Mouse (Mus musculus) heart, adult 2 months (tissue): ENCODE measurements at regions not wholly inside any gene's neighbourhood (a gene's known extent, or its start where the extent isn't known, plus 50 kb on each side); places are given as distances from the start of the nearest gene placed in this dataset.

Experiments used
- DNase-seq, 2 experiments: peaks; one replicate each; pipeline ENCODE4 v3.0.0; 2021
- H3K27ac ChIP-seq: fragments of 200-600 bp; 2 replicates; pipeline ENCODE4 v1.8.1; 2022
- H3K27me3 ChIP-seq: fragments of 200-500 bp; 2 replicates; pipeline ENCODE4 v1.6.1; 2012; ENCODE audit warnings: mild to moderate bottlenecking, low read length, inconsistent platforms, mixed read lengths; ENCODE audit not compliant: control insufficient read depth, insufficient read depth
- H3K36me3 ChIP-seq: fragments of 200-500 bp; 2 replicates; pipeline ENCODE4 v1.6.1; 2012; ENCODE audit warnings: low read length, inconsistent platforms; ENCODE audit not compliant: control insufficient read depth, insufficient read depth
- H3K4me1 ChIP-seq: fragments of 200-500 bp; 2 replicates; pipeline ENCODE4 v1.6.1; 2011; ENCODE audit warnings: low read length; ENCODE audit not compliant: control insufficient read depth, insufficient read depth
- H3K4me3 ChIP-seq: fragments of 200-600 bp; 2 replicates; pipeline ENCODE4 v1.8.1; 2022
- H3K79me2 ChIP-seq: fragments of 200-500 bp; replicated peaks from 2 replicates; pipeline ENCODE4 v1.6.1; 2012; ENCODE audit warnings: mild to moderate bottlenecking, inconsistent platforms, low read length, moderate library complexity, mixed read lengths; ENCODE audit not compliant: control insufficient read depth, insufficient read depth
- H3K9ac ChIP-seq: fragments of 200-500 bp; 2 replicates; pipeline ENCODE4 v1.6.1; 2012; ENCODE audit warnings: low read depth, mild to moderate bottlenecking, control low read depth, inconsistent platforms, low read length, mixed read lengths
- CTCF ChIP-seq: fragments of 200-600 bp; IDR thresholded peaks from 2 replicates; pipeline ENCODE4 v1.8.1; 2022; ENCODE audit warnings: antibody characterized with exemption, mild to moderate bottlenecking, moderate library complexity
- EP300 ChIP-seq: fragments of 200-500 bp; IDR thresholded peaks from 2 replicates; pipeline ENCODE4 v1.6.1; 2011; ENCODE audit warnings: low read depth, low read length, control low read depth; ENCODE audit not compliant: insufficient read depth
- POLR2A ChIP-seq: fragments of 200-500 bp; IDR thresholded peaks from 2 replicates; pipeline ENCODE4 v1.6.1; 2011; ENCODE audit warnings: mild to moderate bottlenecking, low read depth, low read length, control low read depth; ENCODE audit not compliant: insufficient read depth
- WGBS: fragments of 180-500 bp; shearing (Covaris S2); methylation state at CpG from one replicate; pipeline ENCODE4 v1.1.7; 2018; 5-methylcytosine and 5-hydroxymethylcytosine counted together
- intact Hi-C: fragments of 180-260 bp; cut with DNase I; formaldehyde crosslinking; loops from one replicate; pipeline ENCODE4 v1.15.1; 2025

DNA sequence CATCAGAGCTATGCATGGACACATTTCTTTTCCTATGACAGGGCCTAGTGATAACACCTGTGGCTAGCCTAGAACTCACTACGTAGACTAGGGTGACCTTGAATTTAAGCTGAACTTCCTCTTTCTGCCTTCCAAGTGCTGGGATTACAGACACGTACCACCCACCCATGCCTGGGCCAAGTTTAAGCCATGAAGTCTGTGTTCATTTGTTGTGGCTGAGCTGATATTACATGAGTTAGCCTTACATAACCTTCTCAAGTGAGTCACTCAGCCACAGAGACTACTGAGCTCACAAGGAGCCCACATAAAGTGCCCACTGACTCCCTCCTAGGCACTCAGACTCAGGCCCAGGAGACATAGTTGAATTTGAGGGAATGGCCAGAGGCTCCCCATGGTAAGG lies 123.1 kb upstream of the Klf4 start:
- Histone ChIP-seq H3K36me3 (no peaks in the 10 kb centered on the region), H3K9ac (no peak overlapping the region), H3K79me2 (no peaks in the 10 kb centered on the region), H3K4me1 (peaks cover 12% of the 10 kb centered on the region), H3K27me3 (no peaks in the 10 kb centered on the region), H3K4me3 (no peak overlapping the region), H3K27ac (no peak overlapping the region)
- intact Hi-C loops = no loop called here
- 66% methylated on average over 2 of the region's 2 CpGs for WGBS
- DNase-seq = no peak
- TF ChIP-seq POLR2A (no peak), CTCF (no peak), EP300 (no peak)

DNA sequence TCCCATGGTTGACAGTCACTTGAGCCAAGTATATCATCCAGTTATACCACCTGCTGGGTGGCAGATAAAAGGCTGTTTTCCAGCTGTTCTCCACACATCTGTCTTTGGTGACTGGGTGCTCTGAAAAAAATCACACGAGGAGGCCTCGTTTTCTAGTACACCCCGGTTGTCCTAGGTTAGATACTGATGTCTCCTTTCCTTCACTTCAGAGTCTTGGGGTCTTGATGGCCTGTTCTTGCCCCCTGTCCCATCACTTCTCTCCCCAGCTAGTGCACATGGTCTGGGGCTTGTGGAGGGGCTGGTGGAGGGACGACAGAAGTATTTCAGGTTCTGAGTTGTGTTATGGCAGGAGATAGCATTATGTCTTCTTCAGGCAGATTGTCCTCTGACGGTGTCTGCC lies 120.4 kb upstream of the Klf4 start:
- DNase-seq = no peak
- Histone ChIP-seq H3K27ac (peak overlapping the region; percentile 99), H3K36me3 (no peaks in the 10 kb centered on the region), H3K79me2 (no peaks in the 10 kb centered on the region), H3K4me1 (peaks cover 15% of the 10 kb centered on the region), H3K27me3 (no peaks in the 10 kb centered on the region), H3K9ac (no peak overlapping the region; the same call in 1 of the 2 replicates), H3K4me3 (peak overlapping the region; percentile 62; the same call in 1 of the 2 replicates)
- 87% methylated on average over 5 of the region's 5 CpGs for WGBS
- TF ChIP-seq POLR2A = no peak
- no peak for TF ChIP-seq CTCF
- TF ChIP-seq EP300 = no peak
- intact Hi-C loops = loop anchor here (1.0 to 5.0 kb wide), 3 partner anchors 460 to 840 kb away; no protein-coding TSS in a partner anchor

DNA sequence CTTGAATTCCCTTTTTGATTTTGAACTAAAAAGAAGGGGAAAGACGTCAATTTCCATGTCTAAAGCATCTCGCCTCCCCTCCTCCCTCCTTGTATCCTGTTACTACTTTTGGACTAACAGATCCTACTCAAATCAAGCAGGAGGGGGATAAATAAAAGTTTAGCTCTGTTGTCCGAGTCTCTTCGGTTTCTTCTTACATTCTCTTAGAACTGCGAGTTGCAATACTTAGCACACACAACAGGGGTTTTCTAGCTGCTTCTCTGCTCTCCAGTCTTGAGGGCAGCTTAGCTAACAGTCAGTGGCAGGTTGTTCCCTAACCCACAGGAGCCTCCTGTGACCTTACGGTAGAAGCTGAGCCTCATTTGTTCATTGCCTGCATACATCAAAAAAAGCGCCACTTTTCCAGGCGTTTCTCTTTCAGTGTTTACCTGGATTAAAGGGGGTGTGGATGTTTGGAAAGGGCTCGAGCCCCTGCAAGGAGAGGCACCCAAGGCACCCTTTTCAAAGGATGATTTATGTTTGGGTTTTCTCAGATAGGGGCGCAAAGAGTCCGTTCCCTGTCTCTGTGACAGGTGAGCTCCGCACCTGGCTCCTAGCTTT lies 119.6 kb upstream of the Klf4 start:
- TF ChIP-seq EP300 (no peak), CTCF (peak; percentile 57), POLR2A (no peak)
- whole genome bisulfite sequencing = 18% methylated on average over 12 of the region's 12 CpGs
- no peaks in the 10 kb centered on the region for H3K79me2 ChIP-seq
- peak in 1 of 2 experiments; percentile 36 for DNase-seq
- peak overlapping the region; percentile 99 for H3K27ac ChIP-seq
- no peaks in the 10 kb centered on the region for H3K36me3 ChIP-seq
- peaks cover 15% of the 10 kb centered on the region for H3K4me1 ChIP-seq
- intact Hi-C loops = loop anchor here (1.0 to 5.0 kb wide), 4 partner anchors 29 to 840 kb away; partner anchors contain the start of gene Klf4
- peak overlapping the region; percentile 72 for H3K9ac ChIP-seq
- peak overlapping the region; percentile 62 for H3K4me3 ChIP-seq
- H3K27me3 ChIP-seq = no peaks in the 10 kb centered on the region

DNA sequence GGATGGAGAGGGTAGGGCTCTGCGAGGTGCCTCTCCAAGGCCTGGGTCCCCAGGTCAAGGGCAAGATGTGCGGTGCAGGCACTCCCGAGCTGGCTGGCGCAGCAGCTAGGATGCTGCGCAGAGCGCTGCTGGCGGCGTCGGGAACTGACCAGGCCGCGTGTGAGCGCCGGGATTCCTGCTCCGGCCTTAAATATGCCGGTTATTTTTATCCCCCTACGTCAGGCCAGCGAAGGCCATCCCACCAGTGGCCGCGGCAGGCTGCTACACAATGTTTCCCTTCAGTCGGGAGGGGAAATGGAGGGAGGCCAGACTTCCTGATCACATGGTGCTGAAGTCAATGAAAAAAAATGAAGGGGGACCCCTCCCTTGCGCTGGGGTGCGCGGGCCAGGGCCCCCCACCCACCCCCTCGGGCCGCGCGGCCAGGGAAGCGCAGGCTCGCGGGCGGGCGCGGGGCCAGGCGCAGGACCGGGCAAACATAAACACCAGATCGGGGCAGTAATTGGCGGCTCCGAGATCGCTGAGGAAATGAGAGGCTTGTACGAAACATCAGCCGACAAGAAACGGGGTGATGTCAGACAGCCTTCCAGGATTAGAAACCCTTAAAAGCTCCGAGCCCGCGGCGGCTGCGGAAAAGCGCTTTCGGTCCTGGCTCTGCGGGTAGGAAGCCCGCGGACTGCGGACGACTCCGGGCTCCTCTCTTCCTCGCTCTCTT lies 118.9 kb upstream of the Klf4 start:
- WGBS = under 1% methylated on average over 56 of the region's 56 CpGs
- peak overlapping the region; percentile 99 for H3K27ac ChIP-seq
- H3K27me3 ChIP-seq = no peaks in the 10 kb centered on the region
- H3K4me1 ChIP-seq = peaks cover 15% of the 10 kb centered on the region
- peak overlapping the region; percentile 77 for H3K9ac ChIP-seq
- DNase-seq = peak; percentile 93 to 96
- intact Hi-C loops = loop anchor here (1.0 to 5.0 kb wide), 3 partner anchors 28 to 841 kb away; partner anchors contain the start of gene Klf4
- H3K4me3 ChIP-seq = peak overlapping the region; percentile 62
- TF ChIP-seq POLR2A (peak; percentile 99), CTCF (peak; percentile 76), EP300 (peak; percentile 86; the same call in 1 of the 2 replicates)
- H3K79me2 ChIP-seq = no peaks in the 10 kb centered on the region
- no peaks in the 10 kb centered on the region for H3K36me3 ChIP-seq

DNA sequence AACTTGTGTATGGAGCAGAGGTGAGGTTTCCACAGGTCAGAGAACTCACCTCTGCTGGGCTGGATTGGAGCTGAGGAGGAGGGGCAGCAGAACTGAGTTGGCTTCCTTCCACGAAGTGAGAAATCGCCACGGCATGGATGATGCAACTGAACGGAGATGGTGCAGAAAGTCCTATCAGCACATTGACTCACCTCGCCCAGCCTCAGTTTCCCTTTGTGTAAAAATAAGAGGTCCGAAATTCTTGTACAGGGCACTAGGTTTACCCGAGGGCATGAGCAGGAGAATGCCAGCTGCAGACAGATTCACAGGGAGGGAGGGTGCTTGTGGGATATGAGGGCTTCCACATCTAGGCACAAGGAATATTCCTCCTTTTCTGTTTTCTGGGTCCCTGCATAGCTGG lies 117.9 kb upstream of the Klf4 start:
- no peak for TF ChIP-seq POLR2A
- TF ChIP-seq EP300 = no peak
- TF ChIP-seq CTCF = no peak
- H3K79me2 ChIP-seq = no peaks in the 10 kb centered on the region
- H3K4me1 ChIP-seq = peaks cover 18% of the 10 kb centered on the region
- H3K27me3 ChIP-seq = no peaks in the 10 kb centered on the region
- DNase-seq = peak; percentile 43 to 58
- H3K9ac ChIP-seq = no peak overlapping the region
- no peaks in the 10 kb centered on the region for H3K36me3 ChIP-seq
- peak overlapping the region; percentile 99 for H3K27ac ChIP-seq
- WGBS = 43% methylated on average over 7 of the region's 7 CpGs
- no peak overlapping the region for H3K4me3 ChIP-seq
- intact Hi-C loops = loop anchor here (1.0 to 5.0 kb wide), 2 partner anchors 45 to 842 kb away; no protein-coding TSS in a partner anchor

DNA sequence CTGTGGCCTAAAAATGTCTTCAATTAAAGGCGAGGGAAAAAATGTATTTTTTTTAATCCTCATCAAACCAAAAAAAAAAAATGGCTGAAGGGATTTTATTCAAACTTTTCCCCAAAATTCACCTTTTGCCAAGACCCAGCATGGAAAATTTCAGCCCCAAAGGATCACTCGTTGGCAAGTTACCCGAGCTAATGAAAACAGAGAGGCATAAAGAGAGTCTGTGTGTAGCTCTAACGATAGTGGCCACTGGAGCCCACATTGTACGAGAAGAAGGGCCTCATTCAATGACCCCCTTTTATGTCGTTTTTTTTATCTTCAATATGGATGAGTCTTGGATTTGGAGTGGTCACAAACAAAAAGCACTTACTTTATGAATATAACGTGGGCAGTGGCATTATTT lies 116.1 kb upstream of the Klf4 start:
- TF ChIP-seq POLR2A (no peak), CTCF (no peak), EP300 (no peak)
- Histone ChIP-seq H3K4me3 (no peak overlapping the region), H3K27me3 (0 out of 2 replicates have a peak, but pooled peaks cover 1% of the 10 kb centered on the region), H3K4me1 (peaks cover 18% of the 10 kb centered on the region), H3K79me2 (no peaks in the 10 kb centered on the region), H3K36me3 (no peaks in the 10 kb centered on the region), H3K27ac (no peak overlapping the region), H3K9ac (no peak overlapping the region)
- 78% methylated on average over 7 of the region's 7 CpGs for WGBS
- intact Hi-C loops = no loop called here
- no peak for DNase-seq
